19 mouse cellular contexts compared by ENCODE assay signal in genomic region chr1:136888704-136889103, GRCm38 (mm10).
DNase-seq lines count a peak whose midpoint lies in the region; ATAC-seq and TF ChIP-seq lines count a peak whose summit lies in the region.
"Had no signal": no experiment of that assay in that cellular context is flagged by ENCODE, and none has a peak within 500 bp of the region (broad histone marks: within the 10 kb centered on the region; RNA-seq: fewer than 3 reads in every experiment).

No protein-coding gene starts in this region.

- no peak overlapping the region for H3K9ac ChIP-seq in forebrain, postnatal 0 days
- no peak overlapping the region for H3K9ac ChIP-seq in forebrain, embryonic 13.5 days
- H3K9ac ChIP-seq in midbrain, embryonic 13.5 days (replicated peaks), result no peak overlapping the region
- H3K9ac ChIP-seq in midbrain, embryonic 15.5 days, result no peak overlapping the region
- no peak overlapping the region for H3K9ac ChIP-seq in neural tube, embryonic 15.5 days (replicated peaks)
- H3K9ac ChIP-seq: embryonic facial prominence, embryonic 13.5 days had no signal

- peak; percentile 27 for DNase-seq in forebrain, postnatal 0 days
- peak; percentile 52 for DNase-seq in R1 (ENCODE audit: low read depth, low spot score)
- DNase-seq in retina, embryonic 14.5 days (ENCODE audit: low spot score), result peak; percentile 47
- no peak for DNase-seq in adrenal gland, adult 2 months
- DNase-seq: adrenal gland, postnatal 14 days; cerebellum, adult 18-20 months; cerebellum, adult 9-11 months; cerebellum, postnatal 36 days; gastrocnemius, postnatal 10 days; heart, adult 18-20 months had no signal

- H3K4me2 ChIP-seq in forebrain, postnatal 0 days (ENCODE audit: low read depth), result no peak overlapping the region
- H3K4me2 ChIP-seq in forebrain, embryonic 13.5 days, result no peak overlapping the region
- H3K4me2 ChIP-seq in midbrain, embryonic 13.5 days (replicated peaks), result no peak overlapping the region
- no peak overlapping the region for H3K4me2 ChIP-seq in midbrain, embryonic 15.5 days
- H3K4me2 ChIP-seq in neural tube, embryonic 15.5 days, result no peak overlapping the region
- H3K4me2 ChIP-seq: embryonic facial prominence, embryonic 13.5 days had no signal

- WGBS in forebrain, postnatal 0 days, result 32% methylated on average over 6 of the region's 6 CpGs
- 31% methylated on average over 6 of the region's 6 CpGs for WGBS in forebrain, embryonic 13.5 days
- WGBS in midbrain, embryonic 13.5 days, result 27% methylated on average over 6 of the region's 6 CpGs
- 23% methylated on average over 6 of the region's 6 CpGs for WGBS in midbrain, embryonic 15.5 days
- WGBS in neural tube, embryonic 15.5 days, result 40% methylated on average over 6 of the region's 6 CpGs

- H3K27ac ChIP-seq in forebrain, postnatal 0 days (ENCODE audit: low read depth, low read length), result no peak overlapping the region
- no peak overlapping the region for H3K27ac ChIP-seq in forebrain, embryonic 13.5 days
- H3K27ac ChIP-seq in midbrain, embryonic 13.5 days, result no peak overlapping the region
- no peak overlapping the region for H3K27ac ChIP-seq in midbrain, embryonic 15.5 days
- H3K27ac ChIP-seq in neural tube, embryonic 15.5 days (replicated peaks), result no peak overlapping the region
- H3K27ac ChIP-seq: embryonic facial prominence, embryonic 13.5 days; heart, embryonic 10.5 days had no signal

- no peaks in the 10 kb centered on the region for H3K27me3 ChIP-seq in forebrain, postnatal 0 days (ENCODE audit: insufficient read depth, low read length)
- no peaks in the 10 kb centered on the region for H3K27me3 ChIP-seq in forebrain, embryonic 13.5 days
- no peaks in the 10 kb centered on the region for H3K27me3 ChIP-seq in midbrain, embryonic 13.5 days
- no peaks in the 10 kb centered on the region for H3K27me3 ChIP-seq in midbrain, embryonic 15.5 days (replicated peaks)
- H3K27me3 ChIP-seq in neural tube, embryonic 15.5 days (replicated peaks), result no peaks in the 10 kb centered on the region
- H3K27me3 ChIP-seq: embryonic facial prominence, embryonic 13.5 days; Patski had no signal

- peak; percentile 64 for ATAC-seq in forebrain, postnatal 0 days
- no peak for ATAC-seq in forebrain, embryonic 13.5 days
- ATAC-seq in midbrain, embryonic 13.5 days, result peak; percentile 45; the same call in 1 of the 2 replicates
- ATAC-seq in midbrain, embryonic 15.5 days (replicated peaks), result no peak
- ATAC-seq in neural tube, embryonic 15.5 days (ENCODE audit: low FRiP score), result no peak
- ATAC-seq: forebrain, embryonic 14.5 days; intestine, embryonic 16.5 days; Patski had no signal

- no peak for TF ChIP-seq CTCF in forebrain, postnatal 0 days (IDR thresholded peaks at IDR 0.05; ENCODE audit: low read depth)

- H3K9me3 ChIP-seq in forebrain, postnatal 0 days (ENCODE audit: low read length), result no peaks in the 10 kb centered on the region
- H3K9me3 ChIP-seq in forebrain, embryonic 13.5 days (replicated peaks), result no peaks in the 10 kb centered on the region
- no peaks in the 10 kb centered on the region for H3K9me3 ChIP-seq in midbrain, embryonic 13.5 days
- H3K9me3 ChIP-seq in midbrain, embryonic 15.5 days, result no peaks in the 10 kb centered on the region
- no peaks in the 10 kb centered on the region for H3K9me3 ChIP-seq in neural tube, embryonic 15.5 days (replicated peaks)
- H3K9me3 ChIP-seq: embryonic facial prominence, embryonic 13.5 days; heart, embryonic 10.5 days had no signal

- H3K4me3 ChIP-seq in forebrain, postnatal 0 days (ENCODE audit: low read depth, low read length), result no peak overlapping the region
- no peak overlapping the region for H3K4me3 ChIP-seq in forebrain, embryonic 13.5 days
- no peak overlapping the region for H3K4me3 ChIP-seq in midbrain, embryonic 13.5 days (replicated peaks)
- no peak overlapping the region for H3K4me3 ChIP-seq in midbrain, embryonic 15.5 days
- no peak overlapping the region for H3K4me3 ChIP-seq in neural tube, embryonic 15.5 days (replicated peaks)
- H3K4me3 ChIP-seq: embryonic facial prominence, embryonic 13.5 days; heart, embryonic 10.5 days had no signal

- H3K36me3 ChIP-seq in forebrain, postnatal 0 days (ENCODE audit: insufficient read depth), result no peaks in the 10 kb centered on the region
- no peaks in the 10 kb centered on the region for H3K36me3 ChIP-seq in forebrain, embryonic 13.5 days (ENCODE audit: poor library complexity, severe bottlenecking)
- H3K36me3 ChIP-seq in midbrain, embryonic 13.5 days, result no peaks in the 10 kb centered on the region
- H3K36me3 ChIP-seq in midbrain, embryonic 15.5 days (replicated peaks), result no peaks in the 10 kb centered on the region
- H3K36me3 ChIP-seq in neural tube, embryonic 15.5 days, result no peaks in the 10 kb centered on the region
- H3K36me3 ChIP-seq: embryonic facial prominence, embryonic 13.5 days; heart, embryonic 10.5 days had no signal

- H3K4me1 ChIP-seq in forebrain, postnatal 0 days (ENCODE audit: insufficient read depth), result no peaks in the 10 kb centered on the region
- peaks cover 5% of the 10 kb centered on the region for H3K4me1 ChIP-seq in forebrain, embryonic 13.5 days
- H3K4me1 ChIP-seq in midbrain, embryonic 13.5 days (replicated peaks), result peaks cover 7% of the 10 kb centered on the region
- peaks cover 4% of the 10 kb centered on the region; the same call in 1 of the 2 replicates for H3K4me1 ChIP-seq in midbrain, embryonic 15.5 days
- H3K4me1 ChIP-seq in neural tube, embryonic 15.5 days, result peaks cover 7% of the 10 kb centered on the region
- H3K4me1 ChIP-seq: embryonic facial prominence, embryonic 13.5 days; heart, embryonic 10.5 days had no signal

Comparison
In these comparisons a context has a peak if more than half of its experiments do, and no peak if none do; other contexts are left out.
1. ATAC-seq: peak in forebrain, postnatal 0 days (single experiment) and midbrain, embryonic 13.5 days (single experiment); none in forebrain, embryonic 13.5 days (single experiment), midbrain, embryonic 15.5 days (single experiment) and neural tube, embryonic 15.5 days (single experiment).